In the genomic region with DNA sequence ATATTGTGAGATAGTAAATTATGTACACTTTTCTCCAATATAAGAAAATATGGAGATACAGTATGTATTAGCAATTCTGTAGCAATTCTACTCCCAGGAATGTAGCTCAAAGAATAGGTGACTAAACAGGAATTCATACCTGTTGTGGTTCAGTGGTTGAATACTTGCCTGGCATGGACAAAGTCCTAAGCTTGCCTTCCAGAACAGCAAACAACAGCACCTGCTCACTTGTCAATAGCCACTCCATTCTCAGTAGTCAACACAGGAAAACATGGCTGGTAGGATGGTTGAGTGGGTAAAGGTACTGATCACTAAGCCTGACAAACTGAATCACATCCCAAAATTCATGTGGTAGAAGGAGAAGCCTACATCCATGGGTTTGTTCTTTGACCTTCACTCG, we compare ENCODE assay signal across 22 mouse cellular contexts.
DNase-seq lines count a peak whose midpoint lies in the region; ATAC-seq and TF ChIP-seq lines count a peak whose summit lies in the region.
"Had no signal": no experiment of that assay in that cellular context is flagged by ENCODE, and none has a peak within 500 bp of the region (broad histone marks: within the 10 kb centered on the region; RNA-seq: fewer than 3 reads in every experiment).

No protein-coding gene starts in this region.

- TF ChIP-seq CTCF in liver, postnatal 0 days (IDR thresholded peaks at IDR 0.05; ENCODE audit: low read depth), result no peak

- no peak overlapping the region for H3K9ac ChIP-seq in kidney, embryonic 16.5 days (replicated peaks; ENCODE audit: low read length)
- no peak overlapping the region for H3K9ac ChIP-seq in liver, postnatal 0 days (replicated peaks)
- H3K9ac ChIP-seq in liver, embryonic 11.5 days (ENCODE audit: low read depth, low read length), result no peak overlapping the region
- H3K9ac ChIP-seq: embryonic facial prominence, embryonic 13.5 days; embryonic facial prominence, embryonic 15.5 days; forebrain, embryonic 12.5 days had no signal

- no peaks in the 10 kb centered on the region for H3K4me1 ChIP-seq in kidney, embryonic 16.5 days (ENCODE audit: insufficient read depth, low read length)
- peaks cover 6% of the 10 kb centered on the region; the same call in 1 of the 2 replicates for H3K4me1 ChIP-seq in liver, postnatal 0 days (ENCODE audit: insufficient read depth)
- no peaks in the 10 kb centered on the region for H3K4me1 ChIP-seq in liver, embryonic 11.5 days (replicated peaks; ENCODE audit: control insufficient read depth, insufficient read depth, low read length)
- H3K4me1 ChIP-seq: embryonic facial prominence, embryonic 13.5 days; embryonic facial prominence, embryonic 15.5 days; forebrain, embryonic 12.5 days had no signal

- peak; percentile 21 for DNase-seq in kidney, adult 11 months
- DNase-seq in kidney, postnatal 25 days, result no peak
- peak; percentile 24 for DNase-seq in kidney, adult 9 months
- no peak for DNase-seq in liver, postnatal 0 days
- DNase-seq in liver, embryonic 11.5 days (ENCODE audit: low spot score), result no peak
- DNase-seq: adrenal gland, adult 2 months; adrenal gland, postnatal 10 days; adrenal gland, postnatal 25 days; cerebellum, adult 11 months; cerebellum, adult 18-20 months; cerebellum, adult 8-10 months; cerebellum, adult 9-11 months; cerebellum, postnatal 14 days; cerebellum, postnatal 36 days; embryo, embryonic 11 days had no signal

- H3K27me3 ChIP-seq in kidney, embryonic 16.5 days (ENCODE audit: insufficient read depth, low read length), result no peaks in the 10 kb centered on the region
- no peaks in the 10 kb centered on the region for H3K27me3 ChIP-seq in liver, postnatal 0 days (ENCODE audit: insufficient read depth, low read length)
- H3K27me3 ChIP-seq in liver, embryonic 11.5 days (replicated peaks; ENCODE audit: control insufficient read depth, insufficient read depth, low read length), result no peaks in the 10 kb centered on the region
- H3K27me3 ChIP-seq: embryonic facial prominence, embryonic 13.5 days; embryonic facial prominence, embryonic 15.5 days; forebrain, embryonic 12.5 days had no signal

- H3K36me3 ChIP-seq in kidney, embryonic 16.5 days (ENCODE audit: insufficient read depth, low read length), result no peaks in the 10 kb centered on the region
- no peaks in the 10 kb centered on the region for H3K36me3 ChIP-seq in liver, postnatal 0 days (replicated peaks; ENCODE audit: insufficient read depth, low read length)
- no peaks in the 10 kb centered on the region for H3K36me3 ChIP-seq in liver, embryonic 11.5 days (ENCODE audit: control insufficient read depth, insufficient read depth, low read length)
- H3K36me3 ChIP-seq: embryonic facial prominence, embryonic 13.5 days; embryonic facial prominence, embryonic 15.5 days; forebrain, embryonic 10.5 days; forebrain, embryonic 12.5 days had no signal

- H3K27ac ChIP-seq in kidney, embryonic 16.5 days (ENCODE audit: low read length), result no peak overlapping the region
- no peak overlapping the region for H3K27ac ChIP-seq in liver, postnatal 0 days (ENCODE audit: low read depth)
- H3K27ac ChIP-seq in liver, embryonic 11.5 days (ENCODE audit: low read depth, low read length), result no peak overlapping the region
- H3K27ac ChIP-seq: embryonic facial prominence, embryonic 13.5 days; embryonic facial prominence, embryonic 15.5 days; forebrain, embryonic 10.5 days; forebrain, embryonic 12.5 days had no signal

- no peak for TF ChIP-seq EP300 in liver, postnatal 0 days (IDR thresholded peaks at IDR 0.05; ENCODE audit: low read depth)

- no peak overlapping the region for H3K4me2 ChIP-seq in kidney, embryonic 16.5 days (replicated peaks; ENCODE audit: low read depth, low read length)
- H3K4me2 ChIP-seq in liver, postnatal 0 days (ENCODE audit: low read depth, low read length), result no peak overlapping the region
- H3K4me2 ChIP-seq in liver, embryonic 11.5 days, result no peak overlapping the region
- H3K4me2 ChIP-seq: embryonic facial prominence, embryonic 13.5 days; embryonic facial prominence, embryonic 15.5 days; forebrain, embryonic 12.5 days had no signal

- H3K4me3 ChIP-seq in kidney, embryonic 16.5 days (ENCODE audit: low read length), result no peak overlapping the region
- H3K4me3 ChIP-seq in liver, postnatal 0 days (ENCODE audit: low read depth, low read length), result no peak overlapping the region
- H3K4me3 ChIP-seq in liver, embryonic 11.5 days (ENCODE audit: low read depth, low read length), result no peak overlapping the region
- H3K4me3 ChIP-seq: embryonic facial prominence, embryonic 13.5 days; embryonic facial prominence, embryonic 15.5 days; erythroblast, embryonic 14.5 days; forebrain, embryonic 10.5 days; forebrain, embryonic 12.5 days had no signal

- 94% methylated on average over 1 of the region's 1 CpGs for WGBS in kidney, embryonic 16.5 days
- WGBS in liver, postnatal 0 days (ENCODE audit: insufficient replicate concordance), result 73% methylated on average over 1 of the region's 1 CpGs
- 86% methylated on average over 1 of the region's 1 CpGs for WGBS in liver, embryonic 11.5 days

- no peaks in the 10 kb centered on the region for H3K9me3 ChIP-seq in kidney, embryonic 16.5 days (ENCODE audit: low read length)
- H3K9me3 ChIP-seq in liver, postnatal 0 days (ENCODE audit: low read length), result no peaks in the 10 kb centered on the region
- H3K9me3 ChIP-seq in liver, embryonic 11.5 days (ENCODE audit: control insufficient read depth, low read length), result no peaks in the 10 kb centered on the region
- H3K9me3 ChIP-seq: embryonic facial prominence, embryonic 13.5 days; embryonic facial prominence, embryonic 15.5 days; forebrain, embryonic 10.5 days; forebrain, embryonic 12.5 days had no signal

- no peak for ATAC-seq in kidney, embryonic 16.5 days (ENCODE audit: low FRiP score, low TSS enrichment)
- peak; percentile 56 for ATAC-seq in liver, postnatal 0 days
- no peak for ATAC-seq in liver, embryonic 11.5 days (replicated peaks; ENCODE audit: low FRiP score)
- ATAC-seq: forebrain, embryonic 14.5 days had no signal

Comparison
In these comparisons a context has a peak if more than half of its experiments do, and no peak if none do; other contexts are left out.
1. DNase-seq: peak in kidney, adult 11 months (single experiment) and kidney, adult 9 months (single experiment); none in kidney, postnatal 25 days (0 of 2), liver, postnatal 0 days (single experiment) and liver, embryonic 11.5 days (single experiment).